Mouse (Mus musculus) right cerebral cortex, postnatal 36 days (tissue): ENCODE results near the gene Gm28036.
A peak's percentile ranks its signal among the peaks of the same experiment; 100 is the strongest.
"Not testable (repeated sequence)": the region's sequence is repeated elsewhere in the genome, so short reads cannot be mapped to it uniquely, and the experiment has no call there.

Source experiments
- DNase-seq, 2 experiments: peaks; one replicate each; pipeline ENCODE4 v3.0.0; 2022; ENCODE audit warnings: low spot score in 2 of 2, mixed read lengths in 1 of 2

Gene Gm28036

GRCm38 (mm10) chr2:156126992-156127391 is at the start of gene Gm28036:
TSS of gene Gm28036 (minus strand) at chr2:156127092.
- no peak for DNase-seq

- no peak for DNase-seq
These were observed 39.7 kb upstream of the Gm28036 start for GRCm38 (mm10) chr2:156166557-156166956.

GRCm38 (mm10) chr2:156165478-156165877 is 38.6 kb upstream of the Gm28036 start:
- no peak for DNase-seq

GRCm38 (mm10) chr2:156151538-156151937 is 24.6 kb upstream of the Gm28036 start:
- DNase-seq = no peak

- DNase-seq = no peak
These were observed 20.5 kb upstream of the Gm28036 start for GRCm38 (mm10) chr2:156147316-156147915.

GRCm38 (mm10) chr2:156146272-156146989 is 19.5 kb upstream of the Gm28036 start:
- DNase-seq = no peak

- no peak for DNase-seq
These were observed 18.7 kb upstream of the Gm28036 start for GRCm38 (mm10) chr2:156145486-156146130.

GRCm38 (mm10) chr2:156143953-156144724 is 17.2 kb upstream of the Gm28036 start, which contains the start of the genes Romo1 and Nfs1:
TSS of gene Romo1 (plus strand) at chr2:156144039.
TSS of gene Nfs1 (minus strand) at chr2:156144186.
- peak; percentile 87 to 89 for DNase-seq

GRCm38 (mm10) chr2:156143367-156143766 is 16.5 kb upstream of the Gm28036 start:
- no peak for DNase-seq

GRCm38 (mm10) chr2:156142820-156143219 is 15.9 kb upstream of the Gm28036 start:
- DNase-seq = no peak

GRCm38 (mm10) chr2:156135695-156136094 is 8.8 kb upstream of the Gm28036 start:
- DNase-seq = no peak

GRCm38 (mm10) chr2:156134161-156134560 is 7.3 kb upstream of the Gm28036 start:
- DNase-seq = no peak

- no peak for DNase-seq
These were observed 3.2 kb downstream of the Gm28036 start for GRCm38 (mm10) chr2:156123731-156124130.

GRCm38 (mm10) chr2:156119566-156119965 is 7.3 kb downstream of the Gm28036 start:
- no peak for DNase-seq

GRCm38 (mm10) chr2:156112080-156112423 is 14.8 kb downstream of the Gm28036 start:
- DNase-seq = not testable (repeated sequence)

- peak; percentile 80 to 85 for DNase-seq
These were observed 15.4 kb downstream of the Gm28036 start, which contains the start of the genes Cpne1 and Rbm12 for GRCm38 (mm10) chr2:156111358-156112079. TSS of gene Cpne1 (minus strand) at chr2:156111965. TSS of gene Rbm12 (minus strand) at chr2:156111978.

- no peak for DNase-seq
These were observed 16.1 kb downstream of the Gm28036 start for GRCm38 (mm10) chr2:156110627-156111357.

- DNase-seq = no peak
These were observed 35.0 kb downstream of the Gm28036 start for GRCm38 (mm10) chr2:156091926-156092325.

GRCm38 (mm10) chr2:156089799-156090198 is 37.1 kb downstream of the Gm28036 start:
- DNase-seq = no peak

- no peak for DNase-seq
These were observed 39.3 kb downstream of the Gm28036 start for GRCm38 (mm10) chr2:156087391-156088110.
